Mouse (Mus musculus): ENCODE measurements around the gene B3gnt9. TPM values are rescaled to one million over a fixed set of nuclear protein-coding genes. Genes with fewer than 3 reads are reported as not detected.

The B3gnt9 gene
- total and polyA plus RNA-seq, 2 experiments, result 0.74 to 1.4 TPM

DNA sequence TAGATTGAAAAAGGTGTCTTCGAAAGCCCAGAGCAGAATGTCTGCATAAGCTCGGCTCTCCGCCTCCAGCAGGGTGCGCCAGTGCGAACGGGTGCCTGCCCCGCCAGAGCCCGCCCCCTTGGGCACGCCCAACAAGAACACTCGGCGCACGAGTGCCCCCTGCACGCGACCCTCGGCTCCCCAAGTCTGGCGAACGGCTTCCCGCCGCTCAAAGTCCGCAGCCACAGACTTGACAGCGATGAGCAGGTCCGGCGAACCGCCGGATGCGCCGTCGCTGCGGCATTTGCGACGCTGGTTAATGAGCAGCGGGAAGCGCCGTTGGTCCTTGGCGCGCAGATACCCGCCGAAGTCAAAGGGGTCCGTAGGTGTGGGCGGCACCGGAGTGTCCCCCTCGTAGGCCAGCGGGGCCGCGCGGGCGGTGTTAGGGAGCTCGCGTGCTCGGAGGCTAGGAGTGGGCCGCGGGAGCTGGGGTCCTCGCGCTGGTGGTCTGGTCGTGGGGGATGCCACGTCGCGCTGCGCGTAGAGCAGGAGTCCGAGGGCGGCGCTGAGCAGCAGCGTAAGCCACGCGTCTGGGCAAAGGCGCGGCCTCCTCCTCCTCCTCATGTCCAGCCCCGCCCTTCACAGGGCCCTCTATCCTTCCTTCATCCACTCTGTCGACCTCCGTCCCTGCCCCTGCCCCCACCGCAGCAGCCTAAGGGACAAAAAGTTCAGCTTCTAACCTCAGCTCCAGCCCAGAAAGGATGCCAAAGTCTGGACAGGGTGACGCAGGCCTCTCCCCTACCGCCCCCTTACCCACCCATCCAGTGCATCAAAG is 594 bp downstream of the B3gnt9 start:
- Histone ChIP-seq H3K27ac (replicated peaks; ENCODE audit: insufficient read depth, low read depth, low read length) (peak overlapping the region; percentile 13; the same call in 1 of the 2 replicates), H3K9ac (ENCODE audit: low read depth, low read length) (peak overlapping the region; percentile 50), H3K4me3 (ENCODE audit: insufficient read depth, low read depth, low read length) (peak overlapping the region; percentile 68), H3K79me2 (ENCODE audit: control insufficient read depth, insufficient read depth, low read length) (no peaks in the 10 kb centered on the region), H3K36me3 (ENCODE audit: control insufficient read depth, insufficient read depth, low read length) (peaks cover 33% of the 10 kb centered on the region), H3K27me3 (ENCODE audit: control insufficient read depth, insufficient read depth, low read length) (no peaks in the 10 kb centered on the region), H3K4me1 (ENCODE audit: control insufficient read depth, insufficient read depth, low read length) (peaks cover 4% of the 10 kb centered on the region; the same call in 1 of the 2 replicates)
- 15% methylated on average over 74 of the region's 74 CpGs for WGBS
- DNase-seq (ENCODE audit: extremely low read depth, low read depth, low spot score), result peak; percentile 39
- TF ChIP-seq POLR2A (IDR thresholded peaks at IDR 0.05; ENCODE audit: extremely low read depth, insufficient read depth, low read length), result 0 out of 2 replicates have a peak, but pooled peaks have one; percentile 20
- peak; percentile 83 for TF ChIP-seq CTCF (IDR thresholded peaks at IDR 0.05; ENCODE audit: low read depth, low read length)

DNA sequence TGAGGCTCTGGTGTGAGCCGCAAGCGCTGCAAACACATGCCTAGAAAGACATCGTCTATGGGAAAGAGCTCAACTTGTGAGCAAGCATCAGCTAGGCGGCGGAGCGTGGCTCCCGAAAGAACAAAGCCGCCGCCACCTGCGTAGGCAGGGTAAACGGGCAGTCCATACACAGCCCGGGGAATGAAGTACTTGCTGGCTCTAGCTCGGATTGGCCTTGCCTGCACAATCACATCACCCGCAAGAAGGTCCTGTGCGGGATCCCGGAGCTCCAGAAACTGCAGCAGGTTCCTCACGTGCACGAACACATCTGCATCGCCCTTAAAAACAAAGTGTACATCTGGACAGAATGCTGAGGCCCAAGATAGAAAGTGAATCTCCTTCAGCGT is 1.2 kb downstream of the B3gnt9 start:
- Histone ChIP-seq H3K27ac (replicated peaks; ENCODE audit: insufficient read depth, low read depth, low read length) (no peak overlapping the region), H3K9ac (ENCODE audit: low read depth, low read length) (no peak overlapping the region), H3K4me1 (ENCODE audit: control insufficient read depth, insufficient read depth, low read length) (peaks cover 3% of the 10 kb centered on the region; the same call in 1 of the 2 replicates), H3K4me3 (ENCODE audit: insufficient read depth, low read depth, low read length) (no peak overlapping the region), H3K36me3 (ENCODE audit: control insufficient read depth, insufficient read depth, low read length) (peaks cover 38% of the 10 kb centered on the region), H3K27me3 (ENCODE audit: control insufficient read depth, insufficient read depth, low read length) (no peaks in the 10 kb centered on the region), H3K79me2 (ENCODE audit: control insufficient read depth, insufficient read depth, low read length) (no peaks in the 10 kb centered on the region)
- DNase-seq (ENCODE audit: extremely low read depth, low read depth, low spot score), result no peak
- 65% methylated on average over 20 of the region's 20 CpGs for WGBS
- TF ChIP-seq CTCF (IDR thresholded peaks at IDR 0.05; ENCODE audit: low read depth, low read length) (no peak), POLR2A (IDR thresholded peaks at IDR 0.05; ENCODE audit: extremely low read depth, insufficient read depth, low read length) (no peak)

DNA sequence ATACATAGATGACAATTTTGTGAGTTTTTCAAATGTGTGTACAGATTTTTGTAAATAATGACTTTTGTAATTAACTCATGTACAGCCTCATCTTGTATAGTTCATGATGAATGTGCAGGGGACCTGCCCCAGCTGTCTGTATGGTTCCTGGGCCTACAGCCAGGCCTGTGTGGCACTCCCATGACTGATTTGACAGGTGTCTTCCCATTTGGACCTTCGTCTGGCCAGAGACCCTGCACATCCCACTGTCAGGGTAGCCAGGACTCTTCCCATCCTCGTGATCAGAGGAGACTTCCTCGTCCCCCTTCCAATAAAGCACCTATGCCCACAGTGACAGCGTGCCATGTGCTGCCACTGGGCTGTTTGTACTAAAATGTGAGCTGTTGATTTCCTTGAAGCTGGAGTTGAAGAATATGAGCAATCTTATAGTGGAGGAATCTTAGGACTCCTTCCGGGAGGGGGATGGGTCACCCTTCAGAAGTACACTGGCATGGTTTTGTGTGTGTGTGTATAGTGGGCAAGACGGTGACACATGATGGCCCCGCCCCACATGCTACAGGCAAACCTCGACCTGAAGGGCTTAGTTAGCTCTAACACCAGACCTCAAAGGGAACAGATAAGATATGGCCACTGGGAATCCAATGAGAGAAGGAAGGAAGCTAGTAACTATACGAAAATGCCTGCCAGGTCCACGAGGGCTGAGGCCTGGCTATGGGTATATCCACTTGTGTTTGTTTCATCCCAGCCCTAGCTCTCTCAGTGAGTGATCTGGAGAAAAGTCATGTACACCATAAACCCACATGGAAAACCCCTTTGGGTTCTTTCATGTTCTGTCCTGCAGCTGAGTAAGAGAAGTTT is 2.0 kb downstream of the B3gnt9 start:
- Histone ChIP-seq H3K4me1 (ENCODE audit: control insufficient read depth, insufficient read depth, low read length) (peaks cover 3% of the 10 kb centered on the region; the same call in 1 of the 2 replicates), H3K4me3 (ENCODE audit: insufficient read depth, low read depth, low read length) (no peak overlapping the region), H3K27me3 (ENCODE audit: control insufficient read depth, insufficient read depth, low read length) (no peaks in the 10 kb centered on the region), H3K27ac (replicated peaks; ENCODE audit: insufficient read depth, low read depth, low read length) (no peak overlapping the region), H3K9ac (ENCODE audit: low read depth, low read length) (no peak overlapping the region), H3K36me3 (ENCODE audit: control insufficient read depth, insufficient read depth, low read length) (peaks cover 47% of the 10 kb centered on the region), H3K79me2 (ENCODE audit: control insufficient read depth, insufficient read depth, low read length) (no peaks in the 10 kb centered on the region)
- TF ChIP-seq CTCF (IDR thresholded peaks at IDR 0.05; ENCODE audit: low read depth, low read length) (no peak), POLR2A (IDR thresholded peaks at IDR 0.05; ENCODE audit: extremely low read depth, insufficient read depth, low read length) (no peak)
- WGBS, result 83% methylated on average over 10 of the region's 10 CpGs
- DNase-seq (ENCODE audit: extremely low read depth, low read depth, low spot score), result no peak

DNA sequence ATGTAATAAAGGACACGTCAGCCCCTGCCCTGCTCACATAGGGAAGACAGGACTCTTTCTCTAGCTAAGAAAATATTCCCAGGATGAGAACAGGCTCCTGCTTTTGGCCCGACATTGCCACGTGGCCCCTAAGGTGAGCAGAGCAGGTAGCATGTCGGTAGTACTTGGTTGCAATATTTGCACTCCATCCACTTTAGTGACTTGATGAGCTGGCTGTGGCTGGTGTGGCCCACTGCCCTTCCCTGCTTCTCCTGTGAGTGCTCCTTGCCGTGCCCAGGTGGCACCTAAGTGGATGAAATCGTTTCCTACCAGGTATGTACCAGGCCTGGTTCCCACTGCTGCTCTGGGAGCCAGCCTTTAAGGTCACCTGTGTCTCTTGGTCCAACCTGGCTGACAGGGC is 3.0 kb downstream of the B3gnt9 start:
- no peak overlapping the region for H3K27ac ChIP-seq (replicated peaks; ENCODE audit: insufficient read depth, low read depth, low read length)
- peaks cover 3% of the 10 kb centered on the region; the same call in 1 of the 2 replicates for H3K4me1 ChIP-seq (ENCODE audit: control insufficient read depth, insufficient read depth, low read length)
- TF ChIP-seq POLR2A (IDR thresholded peaks at IDR 0.05; ENCODE audit: extremely low read depth, insufficient read depth, low read length) (no peak), CTCF (IDR thresholded peaks at IDR 0.05; ENCODE audit: low read depth, low read length) (no peak)
- H3K79me2 ChIP-seq (ENCODE audit: control insufficient read depth, insufficient read depth, low read length), result no peaks in the 10 kb centered on the region
- H3K36me3 ChIP-seq (ENCODE audit: control insufficient read depth, insufficient read depth, low read length), result peaks cover 56% of the 10 kb centered on the region
- H3K4me3 ChIP-seq (ENCODE audit: insufficient read depth, low read depth, low read length), result no peak overlapping the region
- H3K9ac ChIP-seq (ENCODE audit: low read depth, low read length), result no peak overlapping the region
- 85% methylated on average over 6 of the region's 6 CpGs for whole genome bisulfite sequencing
- DNase-seq (ENCODE audit: extremely low read depth, low read depth, low spot score), result no peak
- no peaks in the 10 kb centered on the region for H3K27me3 ChIP-seq (ENCODE audit: control insufficient read depth, insufficient read depth, low read length)

DNA sequence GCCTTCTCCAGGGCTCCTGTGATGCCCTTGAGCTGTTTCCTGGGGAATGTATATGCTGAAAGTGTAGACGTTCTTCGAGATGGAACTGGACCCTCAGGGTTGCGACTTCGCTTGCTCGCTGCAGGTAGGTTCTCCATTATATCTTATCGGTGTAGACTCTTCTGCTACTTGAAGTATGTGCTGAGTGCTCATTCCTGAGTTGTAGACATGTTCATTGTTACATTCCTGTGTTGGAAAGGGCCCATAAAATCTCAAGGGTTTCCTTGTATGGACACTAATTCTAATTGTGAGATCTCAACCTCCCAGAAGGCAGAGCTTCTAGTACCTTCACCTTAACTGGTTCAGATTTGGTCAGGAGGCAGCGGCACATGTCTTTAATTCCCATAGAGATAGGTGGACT is 13.9 kb downstream of the B3gnt9 start:
- TF ChIP-seq CTCF (IDR thresholded peaks at IDR 0.05; ENCODE audit: low read depth, low read length) (no peak), POLR2A (IDR thresholded peaks at IDR 0.05; ENCODE audit: extremely low read depth, insufficient read depth, low read length) (no peak)
- Histone ChIP-seq H3K27ac (replicated peaks; ENCODE audit: insufficient read depth, low read depth, low read length) (no peak overlapping the region), H3K9ac (ENCODE audit: low read depth, low read length) (no peak overlapping the region), H3K36me3 (ENCODE audit: control insufficient read depth, insufficient read depth, low read length) (peaks cover 75% of the 10 kb centered on the region), H3K79me2 (ENCODE audit: control insufficient read depth, insufficient read depth, low read length) (no peaks in the 10 kb centered on the region; the same call in 1 of the 2 replicates), H3K27me3 (ENCODE audit: control insufficient read depth, insufficient read depth, low read length) (no peaks in the 10 kb centered on the region), H3K4me1 (ENCODE audit: control insufficient read depth, insufficient read depth, low read length) (no peaks in the 10 kb centered on the region), H3K4me3 (ENCODE audit: insufficient read depth, low read depth, low read length) (no peak overlapping the region)
- WGBS, result 98% methylated on average over 7 of the region's 7 CpGs
- DNase-seq (ENCODE audit: extremely low read depth, low read depth, low spot score), result no peak

Measured in liver, adult 2 months (tissue).